Mouse (Mus musculus) E14TG2a.4 (cell line): ENCODE measurements around the gene Mtmr3.

Experiments used
- H3K27me3 ChIP-seq: 2 replicates; pipeline ENCODE4 v1.6.1; 2014; ENCODE audit warnings: low read length, control low read depth; ENCODE audit not compliant: insufficient read depth
- H3K36me3 ChIP-seq: 2 replicates; pipeline ENCODE4 v1.6.1; 2014; ENCODE audit warnings: low read length, control low read depth; ENCODE audit not compliant: insufficient read depth
- H3K4me1 ChIP-seq: replicated peaks from 2 replicates; pipeline ENCODE4 v1.6.1; 2014; ENCODE audit warnings: low read depth, low read length, control low read depth
- H3K4me3 ChIP-seq: replicated peaks from 2 replicates; pipeline ENCODE4 v1.5.1; 2014; ENCODE audit warnings: mild to moderate bottlenecking, low read length
- H3K9me3 ChIP-seq: 2 replicates; pipeline ENCODE4 v1.6.1; 2014; ENCODE audit warnings: low read length, control low read depth
- CTCF ChIP-seq: conservative IDR thresholded peaks from 2 replicates; pipeline ENCODE4 v1.5.1; 2014; ENCODE audit warnings: low read length
- NANOG ChIP-seq: IDR thresholded peaks from 2 replicates; pipeline ENCODE4 v1.6.1; 2014; ENCODE audit warnings: borderline replicate concordance, low read length, mixed read lengths
- POU5F1 ChIP-seq: IDR thresholded peaks from 2 replicates; pipeline ENCODE4 v1.6.1; 2014; ENCODE audit warnings: low read length, borderline replicate concordance

Mtmr3 gene

GRCm38 (mm10) chr11:4522142-4522664 lies 72.5 kb downstream of the Mtmr3 start:
- no peaks in the 10 kb centered on the region for H3K9me3 ChIP-seq
- H3K4me1 ChIP-seq, result peaks cover 4% of the 10 kb centered on the region
- no peak for TF ChIP-seq CTCF
- no peak for TF ChIP-seq NANOG
- TF ChIP-seq POU5F1, result no peak
- peaks cover 68% of the 10 kb centered on the region for H3K36me3 ChIP-seq
- no peak overlapping the region for H3K4me3 ChIP-seq
- no peaks in the 10 kb centered on the region for H3K27me3 ChIP-seq

- peaks cover 4% of the 10 kb centered on the region for H3K4me1 ChIP-seq
- TF ChIP-seq POU5F1 (no peak), NANOG (peak; percentile 91)
- H3K4me3 ChIP-seq, result no peak overlapping the region
- no peaks in the 10 kb centered on the region for H3K9me3 ChIP-seq
- peaks cover 68% of the 10 kb centered on the region for H3K36me3 ChIP-seq
- no peaks in the 10 kb centered on the region for H3K27me3 ChIP-seq
These were observed 75.7 kb downstream of the Mtmr3 start for GRCm38 (mm10) chr11:4518981-4519380.

- peaks cover 14% of the 10 kb centered on the region for H3K4me1 ChIP-seq
- H3K36me3 ChIP-seq, result peaks cover 59% of the 10 kb centered on the region
- no peaks in the 10 kb centered on the region for H3K27me3 ChIP-seq
These were observed 87.2 kb downstream of the Mtmr3 start for GRCm38 (mm10) chr11:4507421-4507820.

GRCm38 (mm10) chr11:4506486-4506885 lies 88.2 kb downstream of the Mtmr3 start:
- Histone ChIP-seq H3K27me3 (no peaks in the 10 kb centered on the region), H3K9me3 (no peaks in the 10 kb centered on the region), H3K4me3 (no peak overlapping the region), H3K4me1 (peaks cover 14% of the 10 kb centered on the region), H3K36me3 (peaks cover 67% of the 10 kb centered on the region)
- TF ChIP-seq CTCF, result no peak

More at GRCm38 (mm10) chr11:4507421-4507820, 87.2 kb downstream of the Mtmr3 start:
- Histone ChIP-seq H3K9me3 (no peaks in the 10 kb centered on the region), H3K4me3 (no peak overlapping the region)
- TF ChIP-seq POU5F1 (no peak), NANOG (no peak), CTCF (no peak)

- Histone ChIP-seq H3K4me1 (peaks cover 19% of the 10 kb centered on the region), H3K9me3 (no peaks in the 10 kb centered on the region), H3K4me3 (no peak overlapping the region), H3K36me3 (peaks cover 67% of the 10 kb centered on the region), H3K27me3 (no peaks in the 10 kb centered on the region)
- TF ChIP-seq CTCF, result no peak
- no peak for TF ChIP-seq NANOG
- TF ChIP-seq POU5F1, result no peak
These were observed 92.5 kb downstream of the Mtmr3 start for GRCm38 (mm10) chr11:4502206-4502605.

GRCm38 (mm10) chr11:4500826-4501225 lies 93.8 kb downstream of the Mtmr3 start:
- TF ChIP-seq CTCF (no peak), POU5F1 (no peak), NANOG (no peak)
- Histone ChIP-seq H3K4me1 (peaks cover 31% of the 10 kb centered on the region), H3K27me3 (no peaks in the 10 kb centered on the region), H3K9me3 (no peaks in the 10 kb centered on the region), H3K36me3 (peaks cover 69% of the 10 kb centered on the region), H3K4me3 (no peak overlapping the region)

GRCm38 (mm10) chr11:4500261-4500660 lies 94.4 kb downstream of the Mtmr3 start:
- Histone ChIP-seq H3K9me3 (no peaks in the 10 kb centered on the region), H3K4me1 (peaks cover 35% of the 10 kb centered on the region), H3K27me3 (no peaks in the 10 kb centered on the region), H3K4me3 (no peak overlapping the region), H3K36me3 (peaks cover 67% of the 10 kb centered on the region)
- no peak for TF ChIP-seq CTCF
- TF ChIP-seq NANOG, result no peak
- TF ChIP-seq POU5F1, result no peak

GRCm38 (mm10) chr11:4499456-4499855 lies 95.2 kb downstream of the Mtmr3 start:
- H3K27me3 ChIP-seq, result no peaks in the 10 kb centered on the region
- H3K9me3 ChIP-seq, result no peaks in the 10 kb centered on the region
- TF ChIP-seq NANOG, result no peak
- no peak for TF ChIP-seq CTCF
- TF ChIP-seq POU5F1, result no peak
- peaks cover 43% of the 10 kb centered on the region for H3K4me1 ChIP-seq
- peaks cover 65% of the 10 kb centered on the region for H3K36me3 ChIP-seq
- H3K4me3 ChIP-seq, result no peak overlapping the region

- Histone ChIP-seq H3K4me1 (peaks cover 49% of the 10 kb centered on the region), H3K36me3 (peaks cover 58% of the 10 kb centered on the region), H3K27me3 (no peaks in the 10 kb centered on the region), H3K9me3 (no peaks in the 10 kb centered on the region), H3K4me3 (no peak overlapping the region)
- TF ChIP-seq CTCF (no peak), POU5F1 (no peak), NANOG (no peak)
These were observed 95.9 kb downstream of the Mtmr3 start for GRCm38 (mm10) chr11:4498774-4499173.
